In genomic region chr2:49741895-49742734, GRCm38 (mm10) we compare ENCODE assay signal across 8 mouse cellular contexts. TPM values are rescaled to one million over a fixed set of nuclear protein-coding genes. Genes with fewer than 3 reads are reported as not detected.
DNase-seq lines count a peak whose midpoint lies in the region; ATAC-seq lines count a peak whose summit lies in the region.

No protein-coding gene starts in this region.

- DNase-seq in 3T3-L1 (ENCODE audit: low read depth, low spot score), result peak; percentile 68
- DNase-seq in Muller cell, postnatal 12 days (ENCODE audit: inconsistent ontology term), result peak; percentile 55
- DNase-seq in midbrain, embryonic 14.5 days, result peak; percentile 49
- DNase-seq in ovary, adult 18-20 months (ENCODE audit: low spot score), result no peak
- no peak for DNase-seq in spleen, adult 12 weeks (ENCODE audit: low spot score)
- DNase-seq in adrenal gland, postnatal 25 days, result no peak
- no peak for DNase-seq in heart, adult 9 months (ENCODE audit: low spot score in 2 of 2)

- H3K9ac ChIP-seq in hindbrain, embryonic 13.5 days, result 0 out of 2 replicates have a peak overlapping the region, but pooled peaks have one; percentile 13
- H3K9ac ChIP-seq in midbrain, embryonic 14.5 days (replicated peaks; ENCODE audit: low read length), result no peak overlapping the region

- ATAC-seq in hindbrain, embryonic 13.5 days (ENCODE audit: low FRiP score), result 0 out of 2 replicates have a peak, but pooled peaks have one; percentile 9
- peak; percentile 62 for ATAC-seq in midbrain, embryonic 14.5 days (ENCODE audit: low FRiP score, low TSS enrichment)

- peak overlapping the region; percentile 77 for H3K27ac ChIP-seq in hindbrain, embryonic 13.5 days
- H3K27ac ChIP-seq in midbrain, embryonic 14.5 days (replicated peaks; ENCODE audit: low read depth, low read length), result peak overlapping the region; percentile 60

- H3K4me2 ChIP-seq in hindbrain, embryonic 13.5 days, result no peak overlapping the region
- H3K4me2 ChIP-seq in midbrain, embryonic 14.5 days (ENCODE audit: low read length), result no peak overlapping the region

- H3K4me3 ChIP-seq in hindbrain, embryonic 13.5 days, result no peak overlapping the region
- no peak overlapping the region for H3K4me3 ChIP-seq in midbrain, embryonic 14.5 days (replicated peaks; ENCODE audit: low read depth, low read length)

- peaks cover 55% of the 10 kb centered on the region for H3K4me1 ChIP-seq in hindbrain, embryonic 13.5 days (replicated peaks)
- peaks cover 2% of the 10 kb centered on the region; the same call in 1 of the 2 replicates for H3K4me1 ChIP-seq in midbrain, embryonic 14.5 days (ENCODE audit: control insufficient read depth, insufficient read depth, low read length)

- H3K9me3 ChIP-seq in hindbrain, embryonic 13.5 days, result no peaks in the 10 kb centered on the region
- H3K9me3 ChIP-seq in midbrain, embryonic 14.5 days (ENCODE audit: control insufficient read depth, low read length), result no peaks in the 10 kb centered on the region

- peaks cover 80% of the 10 kb centered on the region for H3K36me3 ChIP-seq in hindbrain, embryonic 13.5 days
- H3K36me3 ChIP-seq in midbrain, embryonic 14.5 days (ENCODE audit: control insufficient read depth, insufficient read depth, low read length), result peaks cover 81% of the 10 kb centered on the region

- WGBS in hindbrain, embryonic 13.5 days, result 62% methylated on average over 16 of the region's 16 CpGs
- WGBS in midbrain, embryonic 14.5 days, result 59% methylated on average over 16 of the region's 16 CpGs

- no peaks in the 10 kb centered on the region for H3K27me3 ChIP-seq in hindbrain, embryonic 13.5 days
- H3K27me3 ChIP-seq in midbrain, embryonic 14.5 days (ENCODE audit: control insufficient read depth, insufficient read depth, low read length), result no peaks in the 10 kb centered on the region

RNA-seq across cellular contexts. Expression of gene Lypd6b, which starts 45.4 kb away (rescaled TPM):
- 4.4 and 5.0 TPM in 2 replicates for polyA plus RNA-seq in hindbrain, embryonic 13.5 days (2015; fragmentation: Nextera tagmentation; extraction: Ambion mirVana)
- polyA plus RNA-seq in midbrain, embryonic 14.5 days (2014; fragmentation: Nextera tagmentation; extraction: Ambion mirVana), result 8.7 and 9.7 TPM in 2 replicates
- total RNA-seq in adrenal gland, postnatal 25 days (2021), result 1.2 and 1.9 TPM in 2 replicates

Comparison
In these comparisons a context has a peak if more than half of its experiments do, and no peak if none do; other contexts are left out.
1. DNase-seq: peak in 3T3-L1 (single experiment), Muller cell, postnatal 12 days (single experiment) and midbrain, embryonic 14.5 days (single experiment); none in ovary, adult 18-20 months (single experiment), spleen, adult 12 weeks (single experiment), adrenal gland, postnatal 25 days (single experiment) and heart, adult 9 months (0 of 2).